Mouse (Mus musculus): ENCODE measurements around the gene Celf2.

- TF ChIP-seq CTCF (IDR thresholded peaks at IDR 0.05; ENCODE audit: extremely low read depth, insufficient read length, insufficient replicate concordance, low read depth, low read length) (no peak), POLR2A (IDR thresholded peaks at IDR 0.05; ENCODE audit: low read depth, low read length) (no peak)
Measured at GRCm38 (mm10) chr2:7526696-7527095, 17.3 kb upstream of the Celf2 start.
